Mouse (Mus musculus): Measurements from ENCODE around the gene Cd300a. TPM values are rescaled to one million over a fixed set of nuclear protein-coding genes. Genes with fewer than 3 reads are reported as not detected.
A peak's percentile ranks its signal among the peaks of the same experiment; 100 is the strongest.

Cd300a gene
- polyA plus RNA-seq (2012) = not detected in 2 replicates

- Histone ChIP-seq H3K36me3 (ENCODE audit: control insufficient read depth) (no peaks in the 10 kb centered on the region), H3K4me1 (ENCODE audit: control insufficient read depth) (peaks cover 3% of the 10 kb centered on the region; the same call in 1 of the 2 replicates), H3K9me3 (ENCODE audit: control insufficient read depth, low read length) (no peaks in the 10 kb centered on the region), H3K27me3 (ENCODE audit: control insufficient read depth) (no peaks in the 10 kb centered on the region; the same call in none of the 2 replicates), H3K4me3 (replicated peaks) (no peak within 1 kb of the TSS)
- no peak for TF ChIP-seq GATA1 (IDR thresholded peaks at IDR 0.05; ENCODE audit: low read length)
- no peak for TF ChIP-seq TAL1 (IDR thresholded peaks at IDR 0.05; ENCODE audit: low read length)
These were observed at the start of gene Cd300a for GRCm38 (mm10) chr11:114889991-114890518. Gene Cd300a, plus strand, starts transcription at chr11:114890041.

- no peaks in the 10 kb centered on the region for H3K36me3 ChIP-seq (ENCODE audit: control insufficient read depth)
- H3K27me3 ChIP-seq (ENCODE audit: control insufficient read depth) = peaks cover 4% of the 10 kb centered on the region
- TF ChIP-seq GATA1 (IDR thresholded peaks at IDR 0.05; ENCODE audit: low read length) = no peak
- no peak for TF ChIP-seq TAL1 (IDR thresholded peaks at IDR 0.05; ENCODE audit: low read length)
- peaks cover 4% of the 10 kb centered on the region; the same call in 1 of the 2 replicates for H3K9me3 ChIP-seq (ENCODE audit: control insufficient read depth, low read length)
- no peak overlapping the region for H3K4me3 ChIP-seq (replicated peaks)
- H3K4me1 ChIP-seq (ENCODE audit: control insufficient read depth) = peaks cover 5% of the 10 kb centered on the region
These were observed 45.9 kb upstream of the Cd300a start for GRCm38 (mm10) chr11:114843818-114844463.

GRCm38 (mm10) chr11:114844464-114845220, 45.2 kb upstream of the Cd300a start:
- TF ChIP-seq GATA1 (IDR thresholded peaks at IDR 0.05; ENCODE audit: low read length) (no peak), TAL1 (IDR thresholded peaks at IDR 0.05; ENCODE audit: low read length) (no peak)
- peaks cover 11% of the 10 kb centered on the region for H3K27me3 ChIP-seq (ENCODE audit: control insufficient read depth)
- no peaks in the 10 kb centered on the region for H3K36me3 ChIP-seq (ENCODE audit: control insufficient read depth)
- H3K9me3 ChIP-seq (ENCODE audit: control insufficient read depth, low read length) = peaks cover 4% of the 10 kb centered on the region; the same call in 1 of the 2 replicates
- H3K4me1 ChIP-seq (ENCODE audit: control insufficient read depth) = peaks cover 5% of the 10 kb centered on the region
- no peak overlapping the region for H3K4me3 ChIP-seq (replicated peaks)

- H3K4me3 ChIP-seq (replicated peaks) = no peak overlapping the region
- no peaks in the 10 kb centered on the region for H3K36me3 ChIP-seq (ENCODE audit: control insufficient read depth)
- H3K4me1 ChIP-seq (ENCODE audit: control insufficient read depth) = peaks cover 6% of the 10 kb centered on the region
- peaks cover 4% of the 10 kb centered on the region; the same call in 1 of the 2 replicates for H3K9me3 ChIP-seq (ENCODE audit: control insufficient read depth, low read length)
- TF ChIP-seq TAL1 (IDR thresholded peaks at IDR 0.05; ENCODE audit: low read length) (no peak), GATA1 (IDR thresholded peaks at IDR 0.05; ENCODE audit: low read length) (no peak)
- peaks cover 28% of the 10 kb centered on the region for H3K27me3 ChIP-seq (ENCODE audit: control insufficient read depth)
These were observed 43.5 kb upstream of the Cd300a start for GRCm38 (mm10) chr11:114846336-114846735.

GRCm38 (mm10) chr11:114847008-114847407, 42.8 kb upstream of the Cd300a start:
- Histone ChIP-seq H3K4me3 (replicated peaks) (no peak overlapping the region), H3K4me1 (ENCODE audit: control insufficient read depth) (peaks cover 8% of the 10 kb centered on the region)
- no peak for TF ChIP-seq TAL1 (IDR thresholded peaks at IDR 0.05; ENCODE audit: low read length)

GRCm38 (mm10) chr11:114849572-114849971, 40.3 kb upstream of the Cd300a start:
- TF ChIP-seq TAL1 (IDR thresholded peaks at IDR 0.05; ENCODE audit: low read length) = no peak
- no peak for TF ChIP-seq GATA1 (IDR thresholded peaks at IDR 0.05; ENCODE audit: low read length)
- Histone ChIP-seq H3K4me3 (replicated peaks) (no peak overlapping the region), H3K27me3 (ENCODE audit: control insufficient read depth) (peaks cover 60% of the 10 kb centered on the region)

More at GRCm38 (mm10) chr11:114847008-114847407, 42.8 kb upstream of the Cd300a start:
- no peaks in the 10 kb centered on the region for H3K9me3 ChIP-seq (ENCODE audit: control insufficient read depth, low read length)
- H3K27me3 ChIP-seq (ENCODE audit: control insufficient read depth) = peaks cover 35% of the 10 kb centered on the region
- no peaks in the 10 kb centered on the region for H3K36me3 ChIP-seq (ENCODE audit: control insufficient read depth)

GRCm38 (mm10) chr11:114850066-114850451, 39.8 kb upstream of the Cd300a start:
- Histone ChIP-seq H3K36me3 (ENCODE audit: control insufficient read depth) (no peaks in the 10 kb centered on the region), H3K4me1 (ENCODE audit: control insufficient read depth) (peaks cover 3% of the 10 kb centered on the region), H3K4me3 (replicated peaks) (no peak overlapping the region), H3K27me3 (ENCODE audit: control insufficient read depth) (peaks cover 65% of the 10 kb centered on the region), H3K9me3 (ENCODE audit: control insufficient read depth, low read length) (no peaks in the 10 kb centered on the region)
- TF ChIP-seq TAL1 (IDR thresholded peaks at IDR 0.05; ENCODE audit: low read length) = no peak
- no peak for TF ChIP-seq GATA1 (IDR thresholded peaks at IDR 0.05; ENCODE audit: low read length)

More at GRCm38 (mm10) chr11:114849572-114849971, 40.3 kb upstream of the Cd300a start:
- Histone ChIP-seq H3K4me1 (ENCODE audit: control insufficient read depth) (peaks cover 3% of the 10 kb centered on the region), H3K36me3 (ENCODE audit: control insufficient read depth) (no peaks in the 10 kb centered on the region), H3K9me3 (ENCODE audit: control insufficient read depth, low read length) (no peaks in the 10 kb centered on the region)

GRCm38 (mm10) chr11:114850452-114851268, 39.2 kb upstream of the Cd300a start, which contains the start of gene Gprc5c:
Gene Gprc5c, plus strand, starts transcription at chr11:114851152.
- TF ChIP-seq TAL1 (IDR thresholded peaks at IDR 0.05; ENCODE audit: low read length) = no peak
- no peak for TF ChIP-seq GATA1 (IDR thresholded peaks at IDR 0.05; ENCODE audit: low read length)
- Histone ChIP-seq H3K27me3 (ENCODE audit: control insufficient read depth) (peaks cover 66% of the 10 kb centered on the region), H3K9me3 (ENCODE audit: control insufficient read depth, low read length) (no peaks in the 10 kb centered on the region), H3K36me3 (ENCODE audit: control insufficient read depth) (no peaks in the 10 kb centered on the region), H3K4me1 (ENCODE audit: control insufficient read depth) (peaks cover 3% of the 10 kb centered on the region), H3K4me3 (replicated peaks) (peak within 1 kb of the TSS; percentile 58)

All from erythroblast, embryonic 14.5 days (primary cell).